Comparison of ENCODE assay signal across 8 mouse cellular contexts in genomic region chr4:152103025-152103424, GRCm38 (mm10). TPM values are rescaled to one million over a fixed set of nuclear protein-coding genes. Genes with fewer than 3 reads are reported as not detected.
DNase-seq lines count a peak whose midpoint lies in the region; ATAC-seq and TF ChIP-seq lines count a peak whose summit lies in the region.

No protein-coding gene starts in this region.

- peak; percentile 66 to 73 for DNase-seq in cerebellum, adult 18-20 months
- DNase-seq in cerebellum, adult 9-11 months, result no peak
- DNase-seq in neural tube, embryonic 10.5 days (ENCODE audit: extremely low spot score, low spot score), result peak; percentile 69
- DNase-seq in cerebellum, postnatal 10 days, result peak; percentile 87 to 90
- peak; percentile 68 for DNase-seq in hindbrain, postnatal 0 days (ENCODE audit: low spot score)
- peak; percentile 78 for DNase-seq in lung, adult 2 months
- DNase-seq in right cerebral cortex, postnatal 4 days, result peak; percentile 76

- WGBS in neural tube, embryonic 15.5 days, result 42% methylated on average over 7 of the region's 7 CpGs
- 38% methylated on average over 7 of the region's 7 CpGs for WGBS in hindbrain, postnatal 0 days
- 50% methylated on average over 7 of the region's 7 CpGs for WGBS in lung, adult 2 months

- peaks cover 9% of the 10 kb centered on the region for H3K4me1 ChIP-seq in neural tube, embryonic 15.5 days
- peaks cover 5% of the 10 kb centered on the region; the same call in 1 of the 2 replicates for H3K4me1 ChIP-seq in hindbrain, postnatal 0 days (ENCODE audit: insufficient read depth, low read length)
- peaks cover 13% of the 10 kb centered on the region for H3K4me1 ChIP-seq in lung, adult 2 months (ENCODE audit: control insufficient read depth, insufficient read depth, low read length)

- TF ChIP-seq CTCF in hindbrain, postnatal 0 days (IDR thresholded peaks at IDR 0.05; ENCODE audit: low read depth), result peak; percentile 89
- TF ChIP-seq CTCF in lung, adult 2 months (IDR thresholded peaks at IDR 0.05; ENCODE audit: insufficient read depth, low read length), result peak; percentile 88

- no peak overlapping the region for H3K9ac ChIP-seq in neural tube, embryonic 15.5 days (replicated peaks)
- H3K9ac ChIP-seq in hindbrain, postnatal 0 days (replicated peaks; ENCODE audit: low read length), result no peak overlapping the region

- H3K36me3 ChIP-seq in neural tube, embryonic 15.5 days, result peaks cover 26% of the 10 kb centered on the region
- H3K36me3 ChIP-seq in hindbrain, postnatal 0 days (ENCODE audit: insufficient read depth, low read length), result peaks cover 10% of the 10 kb centered on the region; the same call in 1 of the 2 replicates

- H3K27ac ChIP-seq in neural tube, embryonic 15.5 days (replicated peaks), result no peak overlapping the region
- H3K27ac ChIP-seq in hindbrain, postnatal 0 days, result no peak overlapping the region

- H3K4me3 ChIP-seq in neural tube, embryonic 15.5 days (replicated peaks), result no peak overlapping the region
- no peak overlapping the region for H3K4me3 ChIP-seq in hindbrain, postnatal 0 days (ENCODE audit: low read length)
- no peak overlapping the region for H3K4me3 ChIP-seq in lung, adult 2 months (replicated peaks; ENCODE audit: extremely low read depth, low read depth, low read length)

- ATAC-seq in neural tube, embryonic 15.5 days (ENCODE audit: low FRiP score), result no peak
- ATAC-seq in hindbrain, postnatal 0 days, result no peak

- H3K27me3 ChIP-seq in neural tube, embryonic 15.5 days (replicated peaks), result 0 out of 2 replicates have a peak, but pooled peaks cover 4% of the 10 kb centered on the region
- no peaks in the 10 kb centered on the region for H3K27me3 ChIP-seq in hindbrain, postnatal 0 days (ENCODE audit: insufficient read depth, low read length)

- no peaks in the 10 kb centered on the region for H3K9me3 ChIP-seq in neural tube, embryonic 15.5 days (replicated peaks)
- no peaks in the 10 kb centered on the region for H3K9me3 ChIP-seq in hindbrain, postnatal 0 days (ENCODE audit: low read length)

- no peak overlapping the region for H3K4me2 ChIP-seq in neural tube, embryonic 15.5 days
- no peak overlapping the region for H3K4me2 ChIP-seq in hindbrain, postnatal 0 days (ENCODE audit: low read depth, low read length)

- TF ChIP-seq POLR2A in lung, adult 2 months (IDR thresholded peaks at IDR 0.05; ENCODE audit: borderline replicate concordance, extremely low read depth, low read depth, low read length), result no peak

RNA-seq across cellular contexts. Expression of gene Tnfrsf25, which starts 12.7 kb away (rescaled TPM):
- polyA plus RNA-seq in neural tube, embryonic 15.5 days (2015; fragmentation: Nextera tagmentation; extraction: Ambion mirVana), result 1.2 and 2.4 TPM in 2 replicates
- total RNA-seq in hindbrain, postnatal 0 days (2014; rRNA removed), result 0.22 and 1.6 TPM in 2 replicates
- 0.48 and 0.62 TPM in 2 replicates for polyA plus RNA-seq in hindbrain, postnatal 0 days (2015; fragmentation: Nextera tagmentation; extraction: Ambion mirVana)
- polyA plus RNA-seq in lung, adult 2 months (2012; rRNA removed), result 8.1 and 12.7 TPM in 2 replicates

RNA-seq across cellular contexts. Expression of gene Plekhg5, which starts 30.7 kb away (rescaled TPM):
- polyA plus RNA-seq in neural tube, embryonic 15.5 days (2015; fragmentation: Nextera tagmentation; extraction: Ambion mirVana), result 13.5 and 13.6 TPM in 2 replicates
- total RNA-seq in hindbrain, postnatal 0 days (2014; rRNA removed), result 20.7 and 21.0 TPM in 2 replicates
- 13.1 and 13.3 TPM in 2 replicates for polyA plus RNA-seq in hindbrain, postnatal 0 days (2015; fragmentation: Nextera tagmentation; extraction: Ambion mirVana)
- polyA plus RNA-seq in lung, adult 2 months (2012; rRNA removed), result 46.7 and 49.9 TPM in 2 replicates

RNA-seq across cellular contexts. Expression of gene Espn, which starts 49.1 kb away (rescaled TPM):
- polyA plus RNA-seq in neural tube, embryonic 15.5 days (2015; fragmentation: Nextera tagmentation; extraction: Ambion mirVana), result 0.31 and 3.3 TPM in 2 replicates
- total RNA-seq in hindbrain, postnatal 0 days (2014; rRNA removed), result 0.47 and 1.4 TPM in 2 replicates
- 0.71 and 0.79 TPM in 2 replicates for polyA plus RNA-seq in hindbrain, postnatal 0 days (2015; fragmentation: Nextera tagmentation; extraction: Ambion mirVana)
- polyA plus RNA-seq in lung, adult 2 months (2012; rRNA removed), result 9.8 and 16.3 TPM in 2 replicates

RNA-seq across cellular contexts. Expression of gene Hes2, which starts 55.6 kb away (rescaled TPM):
- not detected in 2 replicates for polyA plus RNA-seq in neural tube, embryonic 15.5 days (2015; fragmentation: Nextera tagmentation; extraction: Ambion mirVana)
- total RNA-seq in hindbrain, postnatal 0 days (2014; rRNA removed), result not detected in 2 replicates
- not detected in 2 replicates for polyA plus RNA-seq in hindbrain, postnatal 0 days (2015; fragmentation: Nextera tagmentation; extraction: Ambion mirVana)
- polyA plus RNA-seq in lung, adult 2 months (2012; rRNA removed), result 5.4 and 6.2 TPM in 2 replicates
